Mouse (Mus musculus): ENCODE data around the gene Gm16253.

The Gm16253 gene

DNA sequence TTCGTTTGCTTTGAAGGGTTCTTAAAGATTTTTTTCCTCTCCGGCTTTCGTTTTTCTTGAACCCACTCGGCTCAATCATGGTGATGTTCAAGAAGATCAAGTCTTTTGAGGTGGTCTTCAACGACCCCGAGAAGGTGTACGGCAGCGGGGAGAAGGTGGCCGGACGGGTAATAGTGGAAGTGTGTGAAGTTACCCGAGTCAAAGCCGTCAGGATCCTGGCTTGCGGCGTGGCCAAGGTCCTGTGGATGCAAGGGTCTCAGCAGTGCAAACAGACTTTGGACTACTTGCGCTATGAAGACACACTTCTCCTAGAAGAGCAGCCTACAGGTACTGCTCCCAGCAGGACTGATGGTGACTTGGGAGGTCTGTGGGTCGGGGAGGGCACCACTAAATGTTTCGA is 18.6 kb upstream of the Gm16253 start:
- DNase-seq, result peak; percentile 70

DNA sequence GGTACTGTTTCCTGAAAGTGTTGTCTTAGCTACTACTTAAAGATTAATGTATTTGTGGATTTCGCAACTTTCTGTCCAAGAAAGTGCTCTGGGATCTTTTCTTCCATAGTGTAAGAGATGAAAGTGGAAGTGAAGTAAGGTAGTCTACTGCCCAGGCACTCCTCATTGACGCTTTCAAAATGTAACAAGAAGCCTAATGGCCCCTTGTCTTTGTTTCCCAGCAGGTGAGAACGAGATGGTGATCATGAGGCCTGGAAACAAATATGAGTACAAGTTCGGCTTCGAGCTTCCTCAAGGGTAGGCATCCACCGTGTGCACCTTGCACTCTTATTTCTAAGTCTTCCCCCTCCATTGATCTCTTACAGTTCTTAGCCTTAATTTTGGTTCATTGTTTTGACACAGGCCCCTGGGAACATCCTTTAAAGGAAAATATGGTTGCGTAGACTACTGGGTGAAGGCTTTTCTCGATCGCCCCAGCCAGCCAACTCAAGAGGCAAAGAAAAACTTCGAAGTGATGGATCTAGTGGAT is 18.1 kb upstream of the Gm16253 start:
- peak; percentile 53 for DNase-seq

DNA sequence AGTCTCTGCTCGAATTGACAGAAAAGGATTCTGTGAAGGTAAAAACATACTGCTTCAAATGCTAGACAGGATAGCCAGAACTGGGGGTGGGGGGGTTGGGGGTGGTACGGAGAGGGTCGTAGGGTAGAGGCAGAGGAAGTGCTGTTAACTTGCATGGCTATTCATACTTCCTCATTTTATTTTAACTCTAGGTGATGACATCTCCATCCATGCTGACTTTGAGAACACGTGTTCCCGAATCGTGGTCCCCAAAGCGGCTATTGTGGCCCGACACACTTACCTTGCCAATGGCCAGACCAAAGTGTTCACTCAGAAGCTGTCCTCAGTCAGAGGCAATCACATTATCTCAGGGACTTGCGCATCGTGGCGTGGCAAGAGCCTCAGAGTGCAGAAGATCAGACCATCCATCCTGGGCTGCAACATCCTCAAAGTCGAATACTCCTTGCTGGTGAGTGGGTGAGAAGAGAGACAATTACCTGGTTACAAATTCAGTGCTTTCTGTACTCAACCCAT is 17.3 kb upstream of the Gm16253 start:
- DNase-seq, result peak; percentile 53

DNA sequence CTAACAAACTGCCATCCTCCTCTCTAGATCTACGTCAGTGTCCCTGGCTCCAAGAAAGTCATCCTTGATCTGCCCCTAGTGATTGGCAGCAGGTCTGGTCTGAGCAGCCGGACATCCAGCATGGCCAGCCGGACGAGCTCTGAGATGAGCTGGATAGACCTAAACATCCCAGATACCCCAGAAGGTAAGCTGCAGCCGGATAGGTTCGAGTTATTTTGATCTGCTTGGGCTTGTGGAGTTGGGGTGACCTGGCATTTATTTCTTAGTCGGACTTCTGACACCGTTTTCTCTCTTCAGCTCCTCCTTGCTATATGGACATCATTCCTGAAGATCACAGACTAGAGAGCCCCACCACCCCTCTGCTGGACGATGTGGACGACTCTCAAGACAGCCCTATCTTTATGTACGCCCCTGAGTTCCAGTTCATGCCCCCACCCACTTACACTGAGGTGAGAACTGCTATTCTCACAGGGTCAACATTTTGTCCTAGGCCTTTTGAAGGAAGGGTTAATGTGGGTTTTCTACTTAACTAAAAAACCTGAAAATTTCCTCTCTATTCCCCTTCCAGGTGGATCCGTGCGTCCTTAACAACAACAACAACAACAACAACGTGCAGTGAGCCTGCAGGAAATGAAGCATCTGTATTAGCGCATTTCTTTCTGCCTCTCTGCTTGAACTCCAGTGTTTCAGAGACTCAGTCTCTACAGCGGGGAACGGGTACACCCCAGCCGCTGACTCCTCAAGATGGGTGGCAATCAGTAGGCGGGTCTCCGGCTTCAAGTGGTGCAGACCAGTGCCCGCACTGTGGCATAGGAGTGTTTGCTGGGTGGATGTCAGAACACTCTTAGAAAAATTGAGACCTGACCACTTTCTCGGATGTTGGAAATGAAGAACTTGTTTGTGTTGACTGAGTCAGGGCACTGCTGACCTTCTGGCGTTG is 16.6 kb upstream of the Gm16253 start:
- DNase-seq, result peak; percentile 72

DNA sequence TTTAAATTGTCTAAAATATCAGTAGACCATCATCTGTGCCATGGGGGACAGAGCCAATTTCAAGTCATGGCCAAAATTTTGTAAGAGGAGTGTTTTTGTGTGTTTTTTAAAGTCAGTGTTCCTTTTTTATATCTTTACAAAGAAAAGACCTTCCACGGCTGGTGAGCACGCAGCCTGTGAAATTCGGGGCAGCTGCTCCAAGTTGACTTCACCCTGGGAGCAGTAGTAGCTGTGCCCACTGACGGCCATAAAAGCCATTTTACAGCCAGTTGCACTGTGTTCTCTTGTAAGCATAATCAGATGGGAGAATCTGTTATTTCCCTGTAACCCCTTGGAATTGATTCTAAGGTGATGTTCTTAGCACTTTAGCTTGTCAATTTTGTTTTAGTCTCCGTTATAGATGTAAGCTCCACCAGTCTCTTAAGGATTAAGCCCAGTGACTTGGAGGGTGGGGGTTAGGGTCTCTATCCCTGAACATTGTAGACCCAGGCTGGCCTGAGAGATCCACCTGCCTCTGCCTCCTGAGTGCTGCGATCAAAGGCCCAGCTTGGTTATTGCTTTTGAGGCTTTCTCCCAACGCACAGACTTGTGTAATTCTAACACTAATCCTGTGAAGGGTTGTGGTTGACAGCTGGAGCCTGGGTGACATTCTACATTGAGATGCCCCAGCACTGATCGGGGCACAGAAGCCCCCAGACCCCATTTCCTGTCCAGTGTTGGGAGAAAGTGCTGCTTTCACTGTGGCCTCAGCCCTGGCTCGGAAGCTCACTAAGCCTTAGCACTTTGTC is 15.7 kb upstream of the Gm16253 start:
- peak; percentile 33 for DNase-seq

DNA sequence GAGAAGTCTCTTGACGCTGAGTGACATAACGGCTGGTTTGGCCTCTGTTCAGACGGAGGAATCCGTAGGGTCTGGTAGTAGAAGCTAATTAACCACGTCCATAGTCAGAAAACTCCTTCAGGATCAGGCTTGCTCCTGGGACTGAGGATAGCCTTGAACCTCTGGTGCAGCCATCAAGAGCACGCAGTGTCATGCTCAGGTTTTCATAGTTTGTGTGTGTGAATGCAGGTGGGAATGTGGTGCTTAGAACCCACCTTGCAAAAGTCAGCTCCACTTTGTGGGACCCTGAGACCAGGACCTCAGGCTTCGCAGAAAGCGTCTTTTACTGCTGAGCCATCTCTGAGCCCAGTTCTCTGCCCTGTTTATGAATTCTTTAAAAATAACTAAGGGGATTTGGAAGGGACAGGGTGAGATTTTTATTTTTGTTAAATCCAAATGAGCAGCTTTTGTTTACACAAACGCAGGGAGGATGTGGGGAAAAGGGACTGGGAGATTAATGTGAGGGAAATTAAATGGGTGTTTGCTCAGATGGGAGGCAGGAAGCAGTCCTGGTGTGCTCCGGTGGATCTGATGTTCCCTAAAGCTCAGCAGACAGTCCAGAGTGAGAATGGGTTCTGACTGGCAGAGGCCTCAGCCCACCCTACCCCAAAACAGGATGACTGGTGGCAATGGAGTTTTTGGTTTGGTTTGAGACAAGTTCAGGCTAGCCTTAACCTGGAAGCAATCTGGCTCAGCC is 14.7 kb upstream of the Gm16253 start:
- DNase-seq, result peak; percentile 70

DNA sequence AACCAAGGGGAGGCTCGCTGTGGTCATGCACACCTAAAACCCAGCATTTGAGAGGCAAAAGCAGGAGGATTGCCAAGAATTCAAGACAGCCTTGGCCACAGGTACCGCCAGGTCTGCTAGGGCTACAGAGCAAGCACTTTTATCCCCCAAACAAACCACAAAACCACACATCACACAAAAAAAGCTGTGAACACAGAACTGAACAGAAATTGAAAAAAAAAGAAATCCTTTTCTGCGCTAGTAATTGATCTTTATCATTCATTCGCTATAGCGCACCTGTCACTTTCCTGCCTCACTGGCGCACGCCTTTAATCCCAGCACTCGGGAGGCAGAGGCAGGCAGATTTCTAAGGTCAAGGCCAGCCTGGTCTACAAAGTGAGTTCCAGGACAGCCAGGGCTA is 13.5 kb upstream of the Gm16253 start:
- DNase-seq, result peak; percentile 64

DNA sequence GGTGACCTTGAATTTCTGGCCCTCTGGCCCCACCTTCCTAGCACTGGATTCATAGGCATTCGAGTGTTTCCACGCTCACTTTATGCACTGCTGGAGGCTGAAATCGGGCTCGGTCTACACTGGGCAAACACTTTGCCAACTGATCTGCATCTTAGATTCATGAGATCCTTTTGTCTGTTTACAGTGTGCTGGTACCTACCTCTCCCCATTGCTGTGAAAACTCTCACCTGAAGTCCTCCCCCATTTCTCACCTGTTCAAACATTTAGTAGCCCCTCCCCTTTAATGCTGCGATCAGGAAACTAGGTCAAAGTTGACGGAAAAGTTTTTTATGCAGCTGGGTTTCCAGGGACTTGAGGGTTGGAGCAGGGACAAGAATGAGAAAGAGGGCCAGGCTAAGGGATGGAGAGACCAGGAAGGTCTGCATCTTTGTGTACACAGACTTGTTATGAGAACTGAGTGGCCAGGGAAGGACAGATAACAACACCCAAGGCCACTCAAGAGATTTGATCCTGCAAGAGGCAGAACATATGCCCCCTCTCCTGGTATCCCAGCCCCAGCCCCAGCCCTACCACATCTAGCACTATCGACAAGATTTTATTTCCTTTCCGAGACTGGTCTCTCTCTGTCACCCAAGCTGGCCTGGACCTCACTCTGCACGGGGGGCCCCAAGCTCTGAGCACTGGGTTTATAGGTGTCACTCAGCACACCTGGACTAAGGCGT is 12.7 kb upstream of the Gm16253 start:
- DNase-seq, result peak; percentile 83

DNA sequence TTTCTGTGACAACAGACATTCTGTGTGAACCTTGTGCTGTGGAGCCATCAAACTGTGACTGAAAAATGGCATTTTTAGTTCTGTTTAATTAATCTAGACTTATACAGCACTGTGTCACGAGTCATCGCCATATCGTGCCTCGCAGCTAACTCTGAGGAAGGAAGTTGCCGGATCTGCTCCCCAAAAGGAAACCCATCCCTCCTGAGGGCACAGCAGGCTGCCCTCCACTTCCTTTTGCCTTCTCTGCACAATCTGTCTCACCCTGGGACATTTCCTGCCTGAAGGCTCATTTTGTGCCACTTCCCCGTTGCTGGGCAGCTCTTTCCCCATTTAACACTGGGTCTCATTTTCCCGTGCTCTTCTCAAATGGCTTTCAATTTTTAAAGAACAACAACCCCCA is 12.2 kb upstream of the Gm16253 start:
- peak; percentile 81 for DNase-seq

DNA sequence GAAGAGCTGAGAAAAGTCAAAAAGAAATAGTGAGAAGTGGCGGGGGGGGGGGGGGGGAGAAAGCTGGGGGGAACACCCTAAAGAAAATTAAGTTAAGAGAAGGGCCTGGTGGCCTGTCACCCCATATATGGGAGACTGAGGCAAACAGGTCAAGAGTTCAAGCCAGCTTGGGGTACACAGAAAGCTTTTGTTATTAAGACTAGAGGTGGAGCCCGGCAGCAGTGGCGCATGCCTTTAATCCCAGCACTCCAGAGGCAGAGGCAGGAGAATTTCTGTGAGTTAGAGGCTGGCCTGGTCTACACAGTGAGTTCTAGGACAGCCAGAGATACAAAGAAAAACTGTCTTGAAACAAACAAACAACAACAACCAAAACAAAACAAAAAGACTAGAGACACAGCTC is 11.7 kb upstream of the Gm16253 start:
- no peak for DNase-seq

DNA sequence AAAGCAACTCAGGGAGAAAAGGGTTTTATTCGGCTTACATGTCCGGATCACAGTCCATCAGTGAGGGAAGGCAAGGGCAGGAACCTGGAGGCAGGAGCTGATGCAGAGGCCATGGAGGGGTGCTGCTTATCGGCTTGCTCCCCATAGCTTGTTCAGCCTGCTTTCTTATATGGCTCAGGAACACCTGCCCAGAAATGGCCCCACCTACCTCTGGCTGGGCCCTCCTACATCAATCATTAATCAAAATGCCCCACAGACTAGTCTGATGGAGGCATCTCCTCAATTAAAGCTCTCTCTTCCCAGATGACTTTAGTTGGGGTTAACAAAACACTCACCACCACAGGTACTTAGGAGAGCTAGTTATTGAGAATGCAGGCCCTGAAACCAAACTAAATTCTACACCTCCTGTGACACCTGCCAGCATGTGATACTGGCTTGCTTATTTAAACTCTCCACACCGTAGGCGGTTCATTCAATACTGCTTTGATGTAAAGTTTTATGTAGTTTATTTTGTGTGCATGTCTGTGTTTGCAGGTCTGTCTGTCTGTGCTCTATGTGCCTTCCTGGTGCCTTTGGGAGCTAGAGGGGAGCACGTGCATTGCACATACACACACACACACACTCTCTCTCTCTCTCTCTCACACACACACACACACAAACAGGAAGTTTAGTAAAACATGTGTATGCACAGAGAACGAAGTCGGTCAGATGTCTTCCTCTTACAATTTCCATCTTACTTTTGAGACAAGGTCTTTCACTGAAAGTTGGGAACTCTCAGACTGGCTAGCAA is 9.9 kb upstream of the Gm16253 start:
- no peak for DNase-seq

DNA sequence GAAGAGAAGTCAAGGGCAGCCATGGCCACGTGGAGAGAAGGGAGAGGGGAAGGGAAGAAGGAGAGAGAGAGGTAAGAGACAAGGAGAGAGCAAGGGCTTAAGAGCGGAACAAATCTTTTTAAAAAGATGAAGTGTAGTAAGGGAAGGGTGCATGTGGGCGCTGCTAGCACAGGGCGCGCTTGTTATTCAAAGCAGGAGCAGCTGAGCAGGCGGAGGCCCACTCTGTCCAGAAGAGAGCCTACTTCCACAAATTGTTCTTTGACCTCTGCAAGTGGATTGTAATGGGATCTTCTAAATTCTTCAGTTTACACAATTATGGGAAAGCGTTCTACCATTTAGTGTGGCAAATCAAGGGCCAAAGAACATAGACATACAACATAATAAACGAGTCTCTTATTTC is 8.2 kb upstream of the Gm16253 start:
- DNase-seq, result peak; percentile 54

DNA sequence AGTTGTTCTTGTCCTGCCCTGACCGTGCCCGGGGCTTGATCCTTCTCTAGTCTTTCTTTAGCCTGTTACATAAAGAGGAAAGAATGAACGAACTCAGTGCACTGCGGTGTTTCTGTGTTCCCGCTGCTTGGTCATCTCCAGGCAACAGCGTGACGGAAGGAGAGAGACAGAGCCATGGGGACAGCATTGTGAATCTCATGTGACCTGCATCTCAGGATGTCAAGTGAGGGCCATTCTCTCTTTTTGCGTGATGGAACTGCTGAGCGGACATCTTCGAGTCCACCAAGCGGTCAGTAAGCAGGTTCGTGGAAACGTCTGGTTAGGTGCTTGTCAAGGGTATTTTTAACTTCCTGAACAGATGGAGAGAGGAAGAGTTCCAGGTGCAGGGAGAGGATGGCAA is 7.3 kb upstream of the Gm16253 start:
- DNase-seq, result no peak

DNA sequence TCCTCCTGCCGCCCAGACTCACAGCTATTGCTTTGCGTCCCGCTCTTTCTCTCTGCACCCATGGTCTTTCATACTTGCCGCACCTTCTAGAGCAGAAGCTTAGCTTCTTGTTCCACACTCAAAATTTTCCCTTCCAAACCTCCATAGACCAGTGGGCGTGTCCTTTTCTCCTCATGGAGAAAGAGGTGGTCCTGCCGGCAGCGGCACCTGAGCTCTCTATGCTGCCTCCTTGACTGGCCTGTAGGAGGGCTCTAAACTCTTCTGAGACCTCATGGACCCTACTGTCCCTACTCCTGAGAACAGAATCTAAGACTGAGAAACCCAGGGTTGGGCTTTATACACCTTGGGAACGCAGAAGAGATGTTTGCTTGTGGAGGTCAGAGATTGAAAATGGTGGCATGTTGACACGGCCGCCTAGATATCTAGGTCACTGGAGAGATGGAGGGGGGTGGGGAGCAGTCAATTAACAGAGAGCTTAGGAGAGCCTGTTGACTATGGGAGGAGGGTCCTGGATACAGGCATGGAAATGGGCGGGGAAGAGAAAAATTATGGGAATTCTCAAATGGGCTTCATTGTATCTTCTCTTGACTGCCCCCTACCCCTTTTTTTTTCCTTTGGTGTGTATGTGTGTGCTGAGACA is 6.7 kb upstream of the Gm16253 start:
- DNase-seq, result no peak

DNA sequence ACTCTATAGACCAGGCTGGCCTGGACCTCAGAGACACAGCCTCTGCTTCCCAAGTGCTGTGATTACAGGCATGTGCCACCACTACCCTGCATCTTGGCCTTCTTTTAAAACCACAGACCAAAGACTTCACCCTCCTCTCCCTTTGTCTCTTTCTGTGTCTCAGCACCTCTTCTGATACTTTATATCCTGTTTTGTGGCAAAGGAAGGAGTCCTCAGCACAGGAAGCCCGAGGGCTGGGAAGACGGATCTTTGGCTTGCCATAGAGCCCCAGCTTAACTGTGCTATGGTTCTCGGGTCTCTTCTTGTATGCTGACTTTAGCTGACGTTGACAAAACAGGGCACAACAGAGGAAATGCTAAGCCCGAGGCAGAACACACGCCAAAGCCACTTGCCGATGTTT is 6.1 kb upstream of the Gm16253 start:
- no peak for DNase-seq

DNA sequence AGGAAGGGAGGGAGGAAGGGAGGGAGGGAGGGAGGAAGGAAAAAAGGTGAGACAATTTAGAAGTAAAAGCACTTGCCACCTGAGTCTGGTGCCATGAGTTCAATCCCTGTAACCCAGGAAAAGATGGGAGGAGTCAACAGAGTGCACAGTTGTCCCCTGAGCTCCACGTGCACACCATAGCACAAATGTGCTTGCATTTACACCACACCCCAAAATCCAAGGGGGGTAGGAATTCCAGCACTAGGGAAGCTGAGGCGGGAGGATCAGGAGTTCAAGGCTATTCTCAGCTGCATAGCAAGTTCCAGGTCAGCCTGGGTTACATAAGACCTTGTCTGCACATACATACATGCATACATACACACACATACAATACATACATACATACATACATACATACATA is 5.4 kb upstream of the Gm16253 start:
- no peak for DNase-seq

DNA sequence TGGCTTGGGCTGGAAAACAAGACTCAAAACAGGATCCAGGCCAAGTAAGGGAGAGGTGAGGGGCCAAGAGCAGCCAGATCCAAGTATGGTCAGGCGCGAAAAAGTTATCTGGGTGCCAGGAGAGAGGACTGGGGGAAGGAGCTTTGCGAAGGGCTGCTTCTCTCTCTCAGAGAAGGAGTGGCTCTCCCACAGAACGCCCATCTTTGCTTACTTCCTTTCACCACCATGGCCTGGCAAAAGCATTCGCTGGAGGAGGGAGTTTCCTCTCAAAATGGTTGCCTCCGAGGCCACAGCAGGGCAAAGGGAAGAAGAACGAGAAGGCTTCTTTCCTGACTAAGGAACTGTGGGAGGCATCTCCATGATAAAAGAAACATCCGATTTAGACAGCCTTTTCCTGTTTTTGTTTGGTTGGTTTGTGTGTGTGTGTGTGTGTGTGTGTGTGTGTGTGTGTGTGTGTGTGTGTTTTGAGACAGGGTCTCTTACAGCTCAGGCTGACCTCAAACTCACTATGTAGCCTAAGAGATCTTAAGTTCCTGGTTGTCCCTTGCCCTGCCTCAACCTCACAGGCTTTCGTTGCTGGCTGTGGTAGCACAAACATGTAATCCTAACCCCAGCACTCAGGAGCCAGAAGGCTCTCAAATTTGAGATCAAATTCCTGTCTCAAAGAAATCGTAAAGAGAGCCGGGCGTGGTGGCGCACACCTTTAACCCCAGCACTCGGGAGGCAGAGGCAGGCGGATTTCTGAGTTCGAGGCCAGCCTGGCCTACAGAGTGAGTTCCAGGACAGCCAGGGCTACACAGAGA is 4.7 kb upstream of the Gm16253 start:
- peak; percentile 77 for DNase-seq

DNA sequence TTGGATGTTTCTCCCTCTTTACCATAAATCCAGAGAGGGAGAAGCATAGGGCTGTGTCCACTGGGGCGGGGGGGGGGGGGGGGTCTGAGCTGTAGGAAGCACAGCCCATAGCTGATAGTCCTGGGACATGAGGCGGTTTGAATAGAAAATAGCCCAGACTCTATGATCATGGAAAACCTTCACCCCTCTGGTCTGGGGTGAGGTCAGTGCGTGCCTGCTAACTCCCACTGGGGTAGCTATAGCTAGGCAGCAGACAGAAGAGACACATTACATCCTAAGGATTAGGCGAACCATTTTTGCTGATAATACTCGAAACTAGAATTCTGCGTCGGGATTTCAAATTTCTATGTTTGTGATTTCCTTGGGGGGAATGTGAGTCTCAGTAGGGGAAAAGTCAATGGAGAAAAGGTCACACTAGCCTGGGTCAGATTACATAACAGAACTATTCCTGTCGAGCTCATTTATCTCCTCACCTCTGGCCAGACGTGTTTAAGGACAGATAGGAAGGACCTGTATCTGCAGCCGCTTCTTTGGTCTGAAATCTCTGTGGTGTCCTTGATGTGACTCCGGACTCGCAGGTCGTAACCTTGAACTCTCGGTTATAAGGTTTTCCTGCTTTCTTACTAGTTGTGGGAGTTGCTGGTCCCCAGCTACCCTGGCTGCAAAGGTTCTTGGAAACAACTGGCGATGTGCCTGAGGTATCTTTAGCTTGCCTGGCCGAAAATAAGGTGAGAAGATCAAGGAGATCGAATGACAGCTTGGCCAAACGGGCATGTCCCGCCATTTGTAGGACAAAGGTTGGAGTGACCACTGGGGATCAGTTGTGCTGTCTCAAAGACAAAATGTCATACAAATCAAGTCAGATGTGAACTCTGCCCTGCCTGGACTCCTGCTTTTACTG is 2.9 kb upstream of the Gm16253 start:
- DNase-seq, result no peak

All from lung, postnatal 36 days (tissue).